Mouse (Mus musculus): ENCODE results near the gene Cdhr3. TPM values are rescaled to one million over a fixed set of nuclear protein-coding genes. Genes with fewer than 3 reads are reported as not detected.
A peak's percentile ranks its signal among the peaks of the same experiment; 100 is the strongest.
"Not testable (repeated sequence)": the region's sequence is repeated elsewhere in the genome, so short reads cannot be mapped to it uniquely, and the experiment has no call there.

Gene Cdhr3
- total RNA-seq, 2 experiments from 2014 or later, result not detected

GRCm38 (mm10) chr12:33084683-33085082 lies 8.0 kb downstream of the Cdhr3 start:
- peak; percentile 66; the same call in 1 of the 2 replicates for ATAC-seq (replicated peaks; ENCODE audit: poor library complexity, severe bottlenecking)

DNA sequence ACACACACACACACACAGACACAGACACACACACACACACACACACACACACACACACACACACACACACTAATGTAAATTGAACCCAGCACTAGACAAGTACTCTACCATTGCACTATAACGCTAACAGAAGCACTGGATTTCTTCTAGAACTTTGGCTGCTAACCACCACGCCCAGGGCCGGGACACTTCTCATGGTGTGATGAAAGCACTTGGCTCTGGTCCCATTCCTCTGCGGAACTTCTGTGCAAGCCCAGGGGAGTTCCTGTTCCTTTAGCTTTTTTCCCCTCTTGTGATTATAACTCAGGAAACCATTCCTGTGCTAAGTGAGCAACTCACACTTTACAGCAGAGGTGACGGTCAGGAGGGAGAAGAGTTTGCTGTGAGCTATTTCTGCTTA lies 9.3 kb downstream of the Cdhr3 start:
- peak; percentile 85 for ATAC-seq (replicated peaks; ENCODE audit: poor library complexity, severe bottlenecking)

DNA sequence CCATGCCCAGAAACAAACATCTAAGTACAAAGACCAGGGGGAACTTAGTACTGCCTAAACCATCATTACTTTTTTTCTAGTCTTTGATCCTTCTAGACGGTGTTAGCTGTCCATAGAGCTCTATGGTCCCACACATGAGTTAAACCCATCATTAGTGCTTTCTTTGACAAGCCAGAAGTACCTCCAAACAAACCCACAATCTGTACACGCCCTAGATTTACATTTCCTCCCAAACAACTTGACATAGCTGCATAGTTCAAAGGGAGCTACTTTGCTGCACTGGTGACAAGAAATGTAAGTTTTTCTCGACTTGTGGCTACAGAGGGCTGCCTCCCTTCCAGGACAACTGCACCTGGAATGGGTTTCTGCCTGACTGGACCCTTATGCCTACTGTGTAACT lies 16.4 kb downstream of the Cdhr3 start:
- ATAC-seq (replicated peaks; ENCODE audit: poor library complexity, severe bottlenecking), result no peak

DNA sequence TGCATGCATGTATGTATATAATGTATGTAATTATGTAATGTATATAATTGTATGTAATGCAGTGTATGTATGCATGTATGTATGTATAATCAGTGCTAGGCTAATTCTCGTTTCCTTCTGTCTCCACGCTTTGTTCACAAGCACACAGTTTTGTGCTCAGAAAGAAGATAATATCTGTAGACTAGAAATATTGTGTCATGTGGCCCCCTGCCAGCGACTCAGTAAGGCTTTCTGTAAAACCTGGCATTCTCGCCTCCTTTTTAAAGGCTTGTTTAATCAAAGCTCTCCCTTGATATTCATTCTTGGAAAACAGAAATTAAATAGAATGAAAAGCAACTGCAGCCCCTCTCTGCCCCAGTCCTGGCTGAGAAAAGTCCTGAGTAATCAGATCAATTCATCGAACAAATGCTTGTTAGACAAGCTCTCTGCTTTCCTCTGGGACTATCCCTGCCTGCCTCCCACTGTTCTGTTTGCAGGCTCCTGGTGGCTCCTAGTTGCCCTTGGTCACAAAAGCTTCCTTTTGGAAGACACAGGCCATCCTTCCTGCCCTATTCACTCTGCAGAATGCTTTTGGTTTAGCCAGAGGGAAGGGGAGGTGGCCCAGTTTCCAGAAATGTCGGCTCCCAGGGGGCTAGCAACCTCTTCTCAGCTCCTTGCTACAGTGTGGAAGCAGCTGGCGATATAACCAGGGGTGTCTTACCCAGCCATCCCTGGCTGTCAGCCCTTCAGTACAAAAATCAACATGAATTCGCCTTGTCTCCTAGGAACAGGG lies 20.6 kb downstream of the Cdhr3 start:
- ATAC-seq (replicated peaks; ENCODE audit: poor library complexity, severe bottlenecking), result no peak

DNA sequence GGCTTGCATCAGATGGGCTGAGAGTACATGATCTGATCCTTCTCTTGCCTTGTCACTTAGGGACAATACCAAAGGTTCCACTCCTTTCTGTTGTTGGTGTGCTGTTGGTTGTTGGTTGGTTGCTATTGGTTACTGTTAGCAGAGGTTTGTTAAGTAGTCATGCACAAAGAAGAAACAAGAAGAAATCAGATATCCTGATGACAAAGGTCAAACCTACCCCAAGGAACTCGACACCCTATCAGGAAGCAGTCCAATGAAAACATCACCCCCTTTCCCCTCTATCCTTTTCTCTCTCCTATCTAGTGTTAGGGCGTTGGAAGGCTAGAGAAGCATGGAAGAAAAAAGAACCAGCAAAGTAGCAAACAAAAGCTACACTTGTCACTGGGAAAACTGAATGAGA lies 23.7 kb downstream of the Cdhr3 start:
- ATAC-seq (replicated peaks; ENCODE audit: poor library complexity, severe bottlenecking), result no peak

DNA sequence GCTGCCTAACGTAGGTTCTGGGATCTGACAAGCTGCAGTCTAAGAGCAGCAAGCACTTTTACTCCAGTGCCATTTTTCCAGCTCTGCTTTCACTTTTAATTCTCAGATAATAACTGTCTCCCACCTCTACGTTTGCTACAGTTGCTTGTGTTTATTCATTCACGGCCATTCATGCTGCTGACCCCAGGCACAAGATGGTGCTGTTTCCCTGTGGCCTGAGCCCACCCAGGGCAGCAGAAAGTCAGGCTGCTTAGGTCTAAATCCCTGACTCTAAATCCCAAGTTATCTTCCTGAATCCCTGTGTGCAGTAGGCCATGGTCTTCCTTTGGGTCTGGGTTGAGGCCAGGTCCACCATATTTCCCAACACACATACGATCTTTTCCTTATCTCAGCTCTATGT lies 26.3 kb downstream of the Cdhr3 start:
- no peak for ATAC-seq (replicated peaks; ENCODE audit: poor library complexity, severe bottlenecking)

- ATAC-seq (replicated peaks; ENCODE audit: poor library complexity, severe bottlenecking), result peak; percentile 33; the same call in 1 of the 2 replicates
Measured at GRCm38 (mm10) chr12:33065162-33065561, 27.5 kb downstream of the Cdhr3 start.

- ATAC-seq (replicated peaks; ENCODE audit: poor library complexity, severe bottlenecking), result peak; percentile 69
Measured at GRCm38 (mm10) chr12:33064266-33064665, 28.4 kb downstream of the Cdhr3 start.

GRCm38 (mm10) chr12:33063250-33063649 lies 29.4 kb downstream of the Cdhr3 start:
- peak; percentile 42 for ATAC-seq (replicated peaks; ENCODE audit: poor library complexity, severe bottlenecking)

- not testable (repeated sequence) for ATAC-seq (replicated peaks; ENCODE audit: poor library complexity, severe bottlenecking)
Measured at GRCm38 (mm10) chr12:33062379-33062778, 30.3 kb downstream of the Cdhr3 start.

DNA sequence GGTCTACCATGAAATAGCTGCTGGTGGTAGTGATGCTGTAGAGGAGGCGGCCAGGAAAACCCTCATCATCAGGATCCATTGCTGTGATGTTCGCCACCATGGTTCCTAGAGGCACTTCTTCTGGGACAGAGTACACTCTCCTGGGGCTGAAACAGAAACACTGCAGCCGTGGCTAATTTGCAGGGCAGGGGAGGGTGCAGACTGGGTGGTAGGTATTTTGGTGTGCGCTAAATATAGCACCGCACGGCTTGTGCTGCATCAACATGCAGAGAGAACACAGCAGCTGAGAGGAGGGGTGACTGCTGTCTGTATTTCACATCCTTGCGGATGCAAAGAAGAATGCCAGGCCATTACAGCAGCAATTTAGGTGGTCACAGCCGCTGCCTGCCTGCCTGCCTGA lies 31.0 kb downstream of the Cdhr3 start:
- ATAC-seq (replicated peaks; ENCODE audit: poor library complexity, severe bottlenecking), result no peak

DNA sequence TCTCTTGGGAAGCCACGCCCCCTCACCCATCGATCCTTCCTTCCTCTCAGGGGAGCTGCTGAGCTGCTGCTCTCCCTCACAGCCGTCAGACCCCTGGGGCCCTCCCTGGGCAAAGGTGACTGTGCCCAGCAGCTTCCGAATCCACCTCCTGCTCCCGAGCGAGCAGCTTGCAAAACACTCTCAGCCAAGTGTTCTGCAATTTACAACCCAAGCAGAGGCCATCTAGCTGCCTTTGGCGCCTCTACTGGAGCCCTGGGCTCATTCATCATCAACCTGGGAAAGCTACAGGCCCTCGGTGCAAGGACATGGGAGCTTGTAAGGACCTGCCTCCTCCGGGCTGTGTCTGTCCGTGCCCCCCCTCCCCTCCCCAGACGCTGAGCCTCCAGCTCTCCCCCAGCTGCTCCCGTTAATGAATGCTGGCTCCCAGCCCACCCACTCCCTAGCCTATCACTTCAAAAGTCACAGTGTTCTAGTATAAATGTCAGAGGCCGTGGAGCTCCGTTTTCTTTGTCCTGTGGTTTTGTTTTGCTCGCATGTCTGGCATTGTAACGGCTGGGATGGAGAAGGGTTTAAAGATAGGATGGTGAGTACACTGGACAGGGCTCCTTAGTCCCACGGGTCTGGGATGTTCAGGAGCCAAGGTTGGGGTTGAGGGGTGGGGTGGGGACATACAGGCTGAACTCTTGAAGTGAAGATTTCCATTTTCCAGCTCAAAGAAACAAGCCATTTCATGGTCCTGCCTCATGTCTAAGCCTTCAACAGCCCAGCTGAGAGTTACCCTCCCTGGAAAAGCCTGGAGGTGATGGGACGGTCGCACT lies 35.2 kb downstream of the Cdhr3 start:
- peak; percentile 78 for ATAC-seq (replicated peaks; ENCODE audit: poor library complexity, severe bottlenecking)

- no peak for ATAC-seq (replicated peaks; ENCODE audit: poor library complexity, severe bottlenecking)
Measured at GRCm38 (mm10) chr12:33056574-33056973, 36.1 kb downstream of the Cdhr3 start.

DNA sequence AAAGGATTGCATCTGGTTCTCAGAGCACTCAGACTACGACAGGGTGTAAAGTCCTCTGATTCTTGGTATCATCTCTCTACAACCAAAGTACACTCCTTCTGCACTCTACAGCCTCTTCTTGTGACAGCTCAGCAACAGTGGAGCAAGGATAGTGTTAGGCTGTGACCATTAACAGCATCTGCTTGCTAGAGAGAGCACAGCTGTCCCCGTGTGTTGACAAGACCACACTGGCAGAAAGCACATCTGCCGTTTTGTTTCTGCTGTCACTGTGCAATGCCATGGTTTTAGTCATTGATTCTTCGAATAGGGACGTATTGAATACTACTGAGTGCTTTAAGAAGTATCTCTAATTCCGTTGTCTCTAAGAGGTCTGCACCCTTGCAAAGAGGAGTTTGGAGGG lies 36.6 kb downstream of the Cdhr3 start:
- ATAC-seq (replicated peaks; ENCODE audit: poor library complexity, severe bottlenecking), result no peak

GRCm38 (mm10) chr12:33053746-33054145 lies 38.9 kb downstream of the Cdhr3 start:
- ATAC-seq (replicated peaks; ENCODE audit: poor library complexity, severe bottlenecking), result no peak

DNA sequence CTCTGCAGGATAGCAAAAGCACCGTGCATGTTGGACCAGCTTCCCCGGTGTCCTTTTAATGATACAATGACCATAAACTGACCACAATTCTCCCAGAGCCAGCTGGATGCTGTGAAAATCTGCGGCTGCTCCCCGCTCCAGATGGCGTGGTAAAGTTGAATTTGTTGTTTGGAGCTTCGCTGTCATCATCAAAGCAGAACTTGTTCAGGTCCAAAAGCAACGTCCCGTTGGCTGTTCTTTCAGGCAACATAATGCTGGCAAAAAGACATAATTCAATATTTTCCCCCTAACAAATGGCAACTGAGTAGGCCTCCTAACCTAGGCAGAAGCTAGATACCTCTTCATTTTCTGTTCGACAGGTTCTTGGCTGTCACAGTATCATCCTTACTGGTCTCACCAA lies 39.4 kb downstream of the Cdhr3 start:
- ATAC-seq (replicated peaks; ENCODE audit: poor library complexity, severe bottlenecking), result no peak

DNA sequence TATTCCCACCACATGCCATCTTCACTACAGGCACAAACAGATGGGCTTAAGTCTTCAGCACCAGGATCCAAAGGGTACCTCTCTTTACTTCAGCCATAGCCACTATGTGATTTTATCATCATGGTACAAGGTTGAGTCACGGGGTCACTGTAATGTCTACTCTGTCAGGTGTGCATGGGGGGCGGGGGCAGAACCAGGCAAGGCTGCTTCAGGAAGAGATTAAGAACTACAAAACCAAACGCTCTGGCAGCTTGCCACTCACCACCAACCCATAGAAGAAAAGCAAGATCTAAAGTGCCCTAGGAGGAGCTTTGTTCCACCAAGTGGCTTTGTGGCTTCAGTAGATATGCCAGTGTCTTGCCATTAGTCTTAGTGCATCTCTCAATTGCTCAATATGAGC lies 44.3 kb downstream of the Cdhr3 start:
- no peak for ATAC-seq (replicated peaks; ENCODE audit: poor library complexity, severe bottlenecking)

DNA sequence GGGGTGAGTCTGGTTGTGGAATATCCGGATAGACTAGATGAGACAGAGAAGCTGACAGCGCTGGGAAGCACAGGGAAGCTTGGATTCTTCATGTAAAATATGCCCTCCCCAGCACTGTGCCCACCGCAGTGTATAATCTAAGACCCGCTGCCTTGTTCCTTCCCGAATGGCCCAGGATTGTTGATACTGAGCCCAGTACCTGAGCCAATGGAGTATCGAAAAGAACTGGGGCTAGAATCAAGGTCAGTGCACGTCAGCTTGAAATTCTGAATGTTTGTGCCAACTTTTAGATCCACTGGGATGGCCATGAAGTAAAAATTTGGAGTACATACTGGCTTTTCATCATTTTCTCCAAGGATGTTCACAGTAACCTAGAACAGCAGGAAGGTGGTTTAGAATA lies 46.2 kb downstream of the Cdhr3 start:
- no peak for ATAC-seq (replicated peaks; ENCODE audit: poor library complexity, severe bottlenecking)

- peak; percentile 89 for ATAC-seq (replicated peaks; ENCODE audit: poor library complexity, severe bottlenecking)
Measured at GRCm38 (mm10) chr12:33045533-33046361, 46.9 kb downstream of the Cdhr3 start.

DNA sequence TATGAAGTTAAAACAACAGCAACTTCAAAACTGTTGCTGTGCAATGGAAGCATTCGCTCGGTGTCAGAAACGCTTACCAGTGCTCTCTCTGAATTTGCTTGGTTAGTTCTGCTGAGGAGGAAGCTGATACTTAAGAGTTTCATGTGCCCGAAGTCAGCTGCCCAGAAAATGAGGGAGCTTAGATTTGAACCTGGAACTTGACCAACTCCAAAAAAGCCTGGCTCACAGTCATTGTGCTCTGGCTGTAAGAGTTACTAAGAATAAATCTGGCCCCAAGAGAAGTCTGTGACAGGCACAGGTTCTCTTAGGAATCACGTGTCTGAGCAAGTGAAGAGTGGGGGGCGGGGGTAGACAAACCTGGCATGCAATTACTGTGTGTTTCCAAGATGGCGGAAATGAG lies 51.2 kb downstream of the Cdhr3 start:
- ATAC-seq (replicated peaks; ENCODE audit: poor library complexity, severe bottlenecking), result no peak

- ATAC-seq (replicated peaks; ENCODE audit: poor library complexity, severe bottlenecking), result peak; percentile 64
Measured at GRCm38 (mm10) chr12:33040811-33041210, 51.9 kb downstream of the Cdhr3 start.
